Mouse (Mus musculus): ENCODE results near the gene Meis1.

GRCm38 (mm10) chr11:18955969-18956368, 62.8 kb downstream of the Meis1 start:
- no peak for TF ChIP-seq GATA2 (IDR thresholded peaks at IDR 0.05; ENCODE audit: borderline replicate concordance, low read depth, low read length)
- no peak for TF ChIP-seq GATA1 (IDR thresholded peaks at IDR 0.05; ENCODE audit: borderline replicate concordance, low read length)
- no peak for TF ChIP-seq CTCF (IDR thresholded peaks at IDR 0.05; ENCODE audit: low read depth, low read length)
- no peak for TF ChIP-seq POLR2AphosphoS5 (IDR thresholded peaks at IDR 0.05; ENCODE audit: insufficient replicate concordance, low read depth, low read length)
- TF ChIP-seq TAL1 (conservative IDR thresholded peaks at IDR 0.05; ENCODE audit: low read depth, low read length) = no peak
